Mouse (Mus musculus): ENCODE data around the gene Cetn3.

Gene Cetn3

GRCm38 (mm10) chr13:81822750-81823149, 39.9 kb downstream of the Cetn3 start:
- DNase-seq (ENCODE audit: low spot score) = no peak

GRCm38 (mm10) chr13:81824576-81825330, 41.9 kb downstream of the Cetn3 start:
- no peak for DNase-seq (ENCODE audit: low spot score)

GRCm38 (mm10) chr13:81828486-81828885, 45.6 kb downstream of the Cetn3 start:
- DNase-seq (ENCODE audit: low spot score) = no peak

- DNase-seq (ENCODE audit: low spot score) = no peak
These were observed 49.0 kb downstream of the Cetn3 start for GRCm38 (mm10) chr13:81831838-81832237.

GRCm38 (mm10) chr13:81836386-81837177, 53.7 kb downstream of the Cetn3 start:
- no peak for DNase-seq (ENCODE audit: low spot score)

GRCm38 (mm10) chr13:81838016-81838415, 55.1 kb downstream of the Cetn3 start:
- no peak for DNase-seq (ENCODE audit: low spot score)

- no peak for DNase-seq (ENCODE audit: low spot score)
These were observed 56.1 kb downstream of the Cetn3 start for GRCm38 (mm10) chr13:81838948-81839347.

- no peak for DNase-seq (ENCODE audit: low spot score)
These were observed 57.4 kb downstream of the Cetn3 start for GRCm38 (mm10) chr13:81840246-81840645.

GRCm38 (mm10) chr13:81840646-81841045, 57.8 kb downstream of the Cetn3 start:
- DNase-seq (ENCODE audit: low spot score) = no peak

GRCm38 (mm10) chr13:81842278-81842677, 59.4 kb downstream of the Cetn3 start:
- no peak for DNase-seq (ENCODE audit: low spot score)

Measured in ovary, adult 18-20 months (tissue).